Mouse (Mus musculus) embryonic facial prominence, embryonic 14.5 days (tissue): ENCODE results near the gene Kcp. TPM values are rescaled to one million over a fixed set of nuclear protein-coding genes. Genes with fewer than 3 reads are reported as not detected.

Experiments used
- ATAC-seq: fragments of 200-750 bp; cut with Nextera tagmentation; 2 replicates; pipeline ENCODE4 v1.8.0; 2017; ENCODE audit warnings: low read depth, moderate number of reproducible peaks, moderate TSS enrichment
- DNase-seq: peaks from one replicate; pipeline ENCODE4 v3.0.0-alpha.2; 2015; ENCODE audit warnings: low spot score
- H3K27ac ChIP-seq: fragments of 300-500 bp; sonication (generic); replicated peaks from 2 replicates; pipeline ENCODE4 v1.5.1; 2014; ENCODE audit warnings: low read depth, mild to moderate bottlenecking, low read length, moderate library complexity
- H3K27me3 ChIP-seq: fragments of 300-500 bp; sonication (generic); replicated peaks from 2 replicates; pipeline ENCODE4 v1.6.1; 2014; ENCODE audit warnings: low read length; ENCODE audit not compliant: control insufficient read depth, insufficient read depth
- H3K36me3 ChIP-seq: fragments of 300-500 bp; sonication (generic); 2 replicates; pipeline ENCODE4 v1.6.1; 2014; ENCODE audit warnings: low read length, mixed read lengths; ENCODE audit not compliant: control insufficient read depth, insufficient read depth
- H3K4me1 ChIP-seq: fragments of 300-500 bp; sonication (generic); 2 replicates; pipeline ENCODE4 v1.6.1; 2014; ENCODE audit warnings: antibody characterized with exemption, low read length; ENCODE audit not compliant: control insufficient read depth, insufficient read depth
- H3K4me2 ChIP-seq: fragments of 300-500 bp; sonication (generic); 2 replicates; pipeline ENCODE4 v1.6.1; 2014; ENCODE audit warnings: low read depth, mild to moderate bottlenecking, low read length, moderate library complexity, mixed read lengths
- H3K4me3 ChIP-seq: fragments of 300-500 bp; sonication (generic); 2 replicates; pipeline ENCODE4 v1.5.1; 2014; ENCODE audit warnings: low read depth, mild to moderate bottlenecking, low read length
- H3K9ac ChIP-seq: fragments of 300-500 bp; sonication (generic); 2 replicates; pipeline ENCODE4 v1.6.1; 2014; ENCODE audit warnings: low read depth, mild to moderate bottlenecking, low read length, moderate library complexity, mixed read lengths
- H3K9me3 ChIP-seq: fragments of 300-500 bp; sonication (generic); 2 replicates; pipeline ENCODE4 v1.6.1; 2016; ENCODE audit warnings: low read length; ENCODE audit not compliant: control insufficient read depth
- WGBS: fragments of 180-500 bp; shearing (Covaris S2); extraction: QIAGEN DNeasy Blood & Tissue Kit; methylation state at CpG from one replicate; pipeline ENCODE4 v1.1.7; 2014; 5-methylcytosine and 5-hydroxymethylcytosine counted together
- polyA plus RNA-seq: library from polyadenylated mRNA; unstranded; fragments of >200 nt; fragmentation: Nextera tagmentation; extraction: Ambion mirVana; gene quantifications from 2 replicates; pipeline ENCODE4 v1.2.1, GENCODE M21; 2014

The Kcp gene
- polyA plus RNA-seq = 18.5 and 23.7 TPM in 2 replicates

- H3K27me3 ChIP-seq = no peaks in the 10 kb centered on the region
- H3K36me3 ChIP-seq = no peaks in the 10 kb centered on the region; the same call in 1 of the 2 replicates
- H3K4me1 ChIP-seq = peaks cover 15% of the 10 kb centered on the region; the same call in 1 of the 2 replicates
- H3K4me2 ChIP-seq = peak within 1 kb of the TSS; percentile 66
- ATAC-seq (peak; percentile 71), DNase-seq (peak; percentile 61)
- H3K9me3 ChIP-seq = no peaks in the 10 kb centered on the region
- 0 out of 2 replicates have a peak within 1 kb of the TSS, but pooled peaks have one; percentile 17 for H3K27ac ChIP-seq
- under 1% methylated on average over 36 of the region's 47 CpGs for WGBS
- peak within 1 kb of the TSS; percentile 61 for H3K4me3 ChIP-seq
- H3K9ac ChIP-seq = peak within 1 kb of the TSS; percentile 70
Measured at GRCm38 (mm10) chr6:29507447-29508309, at the start of gene Kcp. Gene Kcp (minus strand): TSS chr6:29507952.

GRCm38 (mm10) chr6:29557112-29557511, 49.4 kb upstream of the Kcp start:
- no peak for ATAC-seq

DNA sequence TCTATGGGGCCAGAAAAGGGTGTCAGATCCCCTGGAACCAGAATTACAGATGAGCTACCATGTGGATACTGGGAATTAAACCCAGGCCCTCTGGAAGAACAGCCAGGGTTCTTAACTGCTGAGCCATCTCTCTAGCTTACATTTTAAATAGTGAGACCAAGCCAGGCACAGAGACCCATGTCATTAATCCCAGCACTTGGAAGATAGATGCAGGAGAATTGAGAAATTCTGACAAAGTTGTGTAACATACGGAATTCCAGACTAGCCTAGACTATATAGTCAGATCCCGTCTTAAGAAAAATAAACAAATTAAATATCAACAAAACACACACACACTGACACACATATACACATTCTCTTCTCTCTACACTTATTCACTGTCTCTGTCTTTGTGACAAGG, 44.8 kb upstream of the Kcp start:
- Histone ChIP-seq H3K9ac (no peak overlapping the region), H3K9me3 (no peaks in the 10 kb centered on the region), H3K4me1 (no peaks in the 10 kb centered on the region), H3K36me3 (peaks cover 92% of the 10 kb centered on the region), H3K27ac (no peak overlapping the region), H3K27me3 (no peaks in the 10 kb centered on the region), H3K4me2 (no peak overlapping the region), H3K4me3 (no peak overlapping the region)
- ATAC-seq = no peak
- WGBS = 85% methylated on average over 2 of the region's 2 CpGs
- no peak for DNase-seq

More at GRCm38 (mm10) chr6:29557112-29557511, 49.4 kb upstream of the Kcp start:
- Histone ChIP-seq H3K4me2 (no peak overlapping the region), H3K9ac (no peak overlapping the region), H3K9me3 (no peaks in the 10 kb centered on the region), H3K27ac (no peak overlapping the region), H3K27me3 (no peaks in the 10 kb centered on the region), H3K4me1 (no peaks in the 10 kb centered on the region), H3K4me3 (no peak overlapping the region), H3K36me3 (peaks cover 96% of the 10 kb centered on the region)
- WGBS = 95% methylated on average over 2 of the region's 2 CpGs
- no peak for DNase-seq

DNA sequence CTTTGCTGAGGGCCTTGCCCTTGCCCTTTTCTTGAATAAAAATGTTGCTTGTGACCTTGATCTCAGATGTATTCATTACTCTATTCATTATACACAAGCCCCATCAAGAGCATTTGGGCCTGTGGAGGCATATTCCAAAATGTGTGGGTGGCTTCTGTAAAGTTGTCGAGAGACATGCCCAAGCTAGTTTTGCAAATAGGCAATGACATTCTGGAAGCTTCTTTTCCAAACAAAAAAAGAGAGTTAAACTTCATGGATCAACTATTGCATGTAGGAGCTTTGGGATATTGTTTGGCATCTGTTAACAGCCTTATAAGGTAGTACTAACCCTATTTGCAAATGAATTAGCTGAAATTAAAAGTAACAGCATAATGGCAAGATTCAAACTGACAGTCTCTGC, 40.3 kb upstream of the Kcp start:
- 86% methylated on average over 1 of the region's 1 CpGs for WGBS
- Histone ChIP-seq H3K36me3 (peaks cover 92% of the 10 kb centered on the region), H3K4me1 (no peaks in the 10 kb centered on the region), H3K27me3 (no peaks in the 10 kb centered on the region), H3K27ac (no peak overlapping the region; the same call in 1 of the 2 replicates), H3K9me3 (no peaks in the 10 kb centered on the region), H3K4me3 (no peak overlapping the region), H3K9ac (no peak overlapping the region), H3K4me2 (no peak overlapping the region)
- ATAC-seq (no peak), DNase-seq (peak; percentile 46)

- Histone ChIP-seq H3K4me1 (no peaks in the 10 kb centered on the region), H3K9me3 (no peaks in the 10 kb centered on the region), H3K27ac (no peak overlapping the region), H3K27me3 (no peaks in the 10 kb centered on the region), H3K4me3 (no peak overlapping the region), H3K4me2 (no peak overlapping the region), H3K36me3 (peaks cover 92% of the 10 kb centered on the region), H3K9ac (no peak overlapping the region)
- peak; percentile 34 for DNase-seq
- no peak for ATAC-seq
Measured at GRCm38 (mm10) chr6:29547582-29547981, 39.8 kb upstream of the Kcp start.

DNA sequence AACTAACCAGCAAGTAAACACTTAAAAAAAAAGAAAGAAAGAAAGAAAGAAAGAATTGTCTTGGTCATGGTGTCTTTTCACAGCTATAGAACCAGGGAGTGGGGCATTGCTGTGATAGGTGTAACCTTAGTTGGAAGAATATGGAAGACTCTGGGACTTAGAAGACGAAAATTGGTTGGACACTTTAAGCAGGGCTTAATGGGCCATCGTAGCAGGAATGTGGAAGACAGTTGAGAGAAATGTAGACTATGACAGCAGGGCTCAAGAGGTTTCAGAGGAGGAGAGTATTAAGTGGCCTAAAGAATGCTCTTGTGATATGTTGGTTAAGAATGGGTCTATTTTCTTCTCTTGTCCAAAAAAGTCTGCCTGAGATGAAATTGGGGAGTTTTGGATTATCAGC, 37.9 kb upstream of the Kcp start:
- WGBS = 94% methylated on average over 2 of the region's 2 CpGs
- H3K27ac ChIP-seq = no peak overlapping the region
- H3K4me3 ChIP-seq = no peak overlapping the region
- ATAC-seq (no peak), DNase-seq (no peak)
- H3K4me1 ChIP-seq = no peaks in the 10 kb centered on the region
- H3K4me2 ChIP-seq = no peak overlapping the region
- no peak overlapping the region for H3K9ac ChIP-seq
- no peaks in the 10 kb centered on the region for H3K9me3 ChIP-seq
- H3K27me3 ChIP-seq = no peaks in the 10 kb centered on the region
- peaks cover 90% of the 10 kb centered on the region for H3K36me3 ChIP-seq

GRCm38 (mm10) chr6:29540956-29541355, 33.2 kb upstream of the Kcp start:
- H3K36me3 ChIP-seq = peaks cover 69% of the 10 kb centered on the region
- no peaks in the 10 kb centered on the region for H3K9me3 ChIP-seq
- H3K4me2 ChIP-seq = no peak overlapping the region
- no peak for DNase-seq
- no peak overlapping the region for H3K9ac ChIP-seq
- no peaks in the 10 kb centered on the region for H3K27me3 ChIP-seq
- H3K4me3 ChIP-seq = no peak overlapping the region
- 91% methylated on average over 1 of the region's 1 CpGs for WGBS
- no peaks in the 10 kb centered on the region for H3K4me1 ChIP-seq
- ATAC-seq = no peak
- no peak overlapping the region for H3K27ac ChIP-seq

DNA sequence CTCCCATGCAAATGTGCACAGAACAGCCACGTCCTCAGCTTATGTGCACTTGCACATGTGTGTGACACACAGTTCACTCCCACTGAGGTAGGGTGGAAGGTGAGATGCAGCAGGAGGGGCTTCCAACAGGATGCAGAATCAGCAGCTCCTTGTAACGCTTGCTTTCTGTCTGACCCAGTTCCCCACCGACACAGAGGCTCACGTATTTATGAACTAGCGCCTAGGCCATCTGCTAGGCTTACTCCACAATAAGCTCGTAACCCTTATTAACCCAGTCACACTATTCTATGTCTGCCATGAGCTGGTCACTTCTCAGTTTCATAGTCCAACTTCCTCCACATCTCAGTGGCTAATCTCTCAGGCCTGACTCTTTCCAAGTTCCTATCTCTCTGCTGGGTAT, 32.5 kb upstream of the Kcp start:
- ATAC-seq (no peak), DNase-seq (no peak)
- Histone ChIP-seq H3K4me1 (no peaks in the 10 kb centered on the region), H3K27ac (no peak overlapping the region), H3K4me3 (no peak overlapping the region), H3K4me2 (no peak overlapping the region), H3K27me3 (no peaks in the 10 kb centered on the region), H3K36me3 (peaks cover 61% of the 10 kb centered on the region), H3K9ac (no peak overlapping the region), H3K9me3 (no peaks in the 10 kb centered on the region)
- 92% methylated on average over 6 of the region's 6 CpGs for WGBS

DNA sequence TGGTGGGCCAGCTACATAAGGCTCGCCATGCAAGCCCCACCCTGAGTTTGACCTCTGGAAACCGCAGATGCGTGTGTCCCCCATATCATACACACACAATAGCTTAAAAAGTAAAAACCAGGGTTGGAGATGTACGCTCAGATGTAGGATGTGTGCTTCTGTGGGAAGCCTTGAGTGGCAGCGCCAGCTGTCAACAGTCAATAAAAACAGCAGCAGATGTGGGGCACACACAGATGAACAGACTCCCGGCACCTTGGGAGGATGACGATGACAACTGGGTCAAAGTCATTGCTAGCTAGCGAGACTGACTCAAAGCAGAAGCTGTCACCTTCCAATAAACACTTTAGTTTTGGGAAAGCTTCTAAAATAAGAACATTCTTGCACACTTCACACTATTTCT, 31.8 kb upstream of the Kcp start:
- H3K27ac ChIP-seq = no peak overlapping the region
- peaks cover 54% of the 10 kb centered on the region for H3K36me3 ChIP-seq
- WGBS = 75% methylated on average over 8 of the region's 8 CpGs
- H3K4me2 ChIP-seq = no peak overlapping the region
- H3K4me3 ChIP-seq = no peak overlapping the region
- ATAC-seq (no peak), DNase-seq (peak; percentile 32)
- no peaks in the 10 kb centered on the region for H3K4me1 ChIP-seq
- H3K9me3 ChIP-seq = no peaks in the 10 kb centered on the region
- no peak overlapping the region for H3K9ac ChIP-seq
- no peaks in the 10 kb centered on the region for H3K27me3 ChIP-seq
